Mouse (Mus musculus) erythroid progenitor cell, adult 5-6 weeks (primary cell): ENCODE measurements around the gene Dnajc11. TPM values are rescaled to one million over a fixed set of nuclear protein-coding genes. Genes with fewer than 3 reads are reported as not detected.
A peak's percentile ranks its signal among the peaks of the same experiment; 100 is the strongest.

Experiments used
- ATAC-seq: replicated peaks from 2 replicates; pipeline ENCODE4 v1.8.0; 2016; ENCODE audit warnings: moderate number of reproducible peaks, mild to moderate bottlenecking, moderate TSS enrichment, inconsistent platforms; ENCODE audit not compliant: poor library complexity, low FRiP score, severe bottlenecking
- total RNA-seq, 2 experiments: library from RNA; stranded (forward) in 1 of 2; stranded (reverse) in 1 of 2; fragments of 150-400 nt in 1 of 2; fragments of 186-747, 209-891 nt in 1 of 2; gene quantifications; 2 replicates each; pipeline versions ENCODE4 v1.2.3 to v1.2.4; 2015 to 2017; ENCODE audit warnings: low replicate concordance in 2 of 2

Dnajc11 gene
- total RNA-seq, 2 experiments from 2014 or later = 41.9 to 79.2 TPM

- peak; percentile 75 for ATAC-seq
These were observed 47.9 kb downstream of the Dnajc11 start for GRCm38 (mm10) chr4:151981363-151981762.

GRCm38 (mm10) chr4:151983043-151983442, 49.6 kb downstream of the Dnajc11 start:
- ATAC-seq = no peak

DNA sequence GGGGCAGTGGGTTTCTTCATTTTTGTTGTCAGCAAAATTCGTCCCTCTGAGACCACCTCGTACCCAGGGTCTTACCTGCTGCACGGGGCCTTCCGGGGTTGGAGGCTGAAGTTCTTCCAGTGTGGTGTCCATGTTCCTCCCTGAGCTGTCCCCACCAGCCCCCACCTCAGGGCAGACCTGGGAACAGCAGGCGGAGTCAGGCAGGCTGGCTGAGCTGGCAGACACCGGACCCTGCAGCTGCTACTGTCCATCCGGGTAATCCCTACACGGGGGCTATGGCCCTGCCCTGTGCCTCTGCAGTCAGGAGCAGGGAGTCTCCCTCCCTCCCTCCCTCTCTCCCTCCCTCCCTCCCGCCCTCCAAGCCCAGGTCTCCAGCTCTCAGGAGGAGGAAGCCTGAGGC, 50.1 kb downstream of the Dnajc11 start:
- no peak for ATAC-seq

GRCm38 (mm10) chr4:151985886-151986285, 52.4 kb downstream of the Dnajc11 start:
- ATAC-seq = no peak

DNA sequence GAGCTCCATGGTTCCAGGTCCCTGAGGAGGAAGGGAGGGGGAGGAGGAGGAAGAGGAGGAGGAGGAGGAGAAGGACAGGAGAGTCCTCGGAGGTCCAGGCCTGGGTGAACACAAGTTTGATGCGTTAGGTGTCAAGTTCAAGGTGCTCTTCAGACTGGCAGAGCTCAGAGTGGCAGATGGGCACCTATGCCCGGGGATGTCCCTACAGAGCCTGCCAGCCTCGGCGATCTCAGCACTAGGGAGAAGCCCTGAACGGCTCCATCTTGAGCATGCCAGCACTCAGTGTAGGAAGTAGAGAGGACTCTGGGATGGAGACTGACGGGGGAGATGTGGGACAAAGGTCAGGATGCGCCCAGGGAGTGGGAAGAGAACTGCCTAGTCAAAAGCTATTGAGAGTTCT, 53.2 kb downstream of the Dnajc11 start:
- ATAC-seq = no peak

DNA sequence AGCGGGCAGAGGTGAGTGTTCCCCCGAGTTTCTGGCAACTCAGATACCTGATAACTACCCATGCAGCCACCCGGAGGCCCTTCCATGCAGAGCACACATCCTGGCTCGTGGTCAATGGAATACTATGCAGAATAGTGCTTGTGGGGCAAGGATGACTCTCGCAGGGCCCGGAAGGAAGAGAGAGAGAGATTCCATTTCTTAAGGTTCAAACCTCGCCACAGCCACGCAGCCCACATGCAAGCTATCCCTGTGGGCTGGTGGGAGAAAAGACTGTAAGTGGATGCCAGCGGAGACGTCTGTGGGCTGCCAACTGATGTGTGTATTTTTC, 54.5 kb downstream of the Dnajc11 start:
- no peak for ATAC-seq

- no peak for ATAC-seq
These were observed 55.0 kb downstream of the Dnajc11 start, which contains the start of gene Thap3 for GRCm38 (mm10) chr4:151988342-151989109. TSS of gene Thap3 (minus strand) at chr4:151988997.

GRCm38 (mm10) chr4:151989110-151989488, 55.6 kb downstream of the Dnajc11 start:
- no peak for ATAC-seq

- no peak for ATAC-seq
These were observed 58.6 kb downstream of the Dnajc11 start for GRCm38 (mm10) chr4:151992091-151992490.

GRCm38 (mm10) chr4:151993035-151993434, 59.5 kb downstream of the Dnajc11 start:
- ATAC-seq = no peak

GRCm38 (mm10) chr4:151994228-151995171, 61.0 kb downstream of the Dnajc11 start:
- no peak for ATAC-seq

GRCm38 (mm10) chr4:151995371-151996172, 62.1 kb downstream of the Dnajc11 start:
- no peak for ATAC-seq

DNA sequence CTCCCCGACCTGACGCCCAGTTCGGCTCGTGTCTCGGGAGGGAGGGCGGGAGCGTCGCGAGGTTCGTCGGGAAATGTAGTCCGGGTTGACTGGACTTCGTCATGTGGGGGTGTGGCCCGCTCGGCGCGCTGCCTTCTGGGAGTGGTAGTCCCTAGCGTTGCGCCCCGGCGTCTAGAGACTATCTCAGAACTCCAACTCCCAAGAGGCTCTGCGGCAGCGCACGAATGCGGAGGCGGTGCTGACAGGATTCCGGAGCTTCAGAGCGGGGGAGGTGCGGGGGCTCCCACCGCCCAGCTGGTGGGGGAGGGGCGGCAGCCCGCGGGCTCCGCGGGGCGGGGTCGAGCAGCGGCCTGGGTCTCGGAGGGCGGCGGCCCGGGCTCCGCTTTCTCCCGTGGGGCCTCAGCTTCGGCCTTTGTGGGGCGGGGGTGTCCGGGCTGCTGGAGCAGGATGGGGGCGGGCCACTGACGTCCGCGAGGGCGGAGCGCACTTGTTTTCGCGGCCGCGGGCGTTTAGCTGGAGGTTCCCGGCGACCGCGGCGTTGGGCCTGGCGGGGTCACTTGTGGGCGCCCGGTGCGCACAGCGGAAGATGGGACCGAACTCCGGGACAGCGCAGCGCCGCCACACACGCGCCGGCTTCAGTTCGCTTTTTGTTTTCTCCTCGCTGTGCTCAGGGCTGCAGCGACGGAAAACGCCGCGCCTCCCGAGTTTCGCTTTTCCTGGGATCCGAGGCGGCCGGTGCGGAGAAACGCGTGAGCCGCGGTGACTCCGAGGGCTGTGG, 62.9 kb downstream of the Dnajc11 start, which contains the start of gene Phf13:
Gene Phf13, minus strand, starts transcription at position 86 of the 778 bp plus-strand sequence.
- peak; percentile 94 for ATAC-seq

- no peak for ATAC-seq
These were observed 63.4 kb downstream of the Dnajc11 start for GRCm38 (mm10) chr4:151996951-151997222.

GRCm38 (mm10) chr4:151997701-151998100, 64.2 kb downstream of the Dnajc11 start:
- ATAC-seq = no peak

GRCm38 (mm10) chr4:151999481-151999880, 66.0 kb downstream of the Dnajc11 start:
- ATAC-seq = no peak

GRCm38 (mm10) chr4:152000906-152001305, 67.4 kb downstream of the Dnajc11 start:
- ATAC-seq = no peak

- no peak for ATAC-seq
These were observed 67.8 kb downstream of the Dnajc11 start for GRCm38 (mm10) chr4:152001335-152001734.

GRCm38 (mm10) chr4:152002063-152002462, 68.6 kb downstream of the Dnajc11 start:
- no peak for ATAC-seq
